Mouse (Mus musculus): ENCODE measurements around the gene E2f7. TPM values are rescaled to one million over a fixed set of nuclear protein-coding genes. Genes with fewer than 3 reads are reported as not detected.

The E2f7 gene
- total and polyA plus RNA-seq, 3 experiments, result 4.2 to 26.4 (median 16.2) TPM

DNA sequence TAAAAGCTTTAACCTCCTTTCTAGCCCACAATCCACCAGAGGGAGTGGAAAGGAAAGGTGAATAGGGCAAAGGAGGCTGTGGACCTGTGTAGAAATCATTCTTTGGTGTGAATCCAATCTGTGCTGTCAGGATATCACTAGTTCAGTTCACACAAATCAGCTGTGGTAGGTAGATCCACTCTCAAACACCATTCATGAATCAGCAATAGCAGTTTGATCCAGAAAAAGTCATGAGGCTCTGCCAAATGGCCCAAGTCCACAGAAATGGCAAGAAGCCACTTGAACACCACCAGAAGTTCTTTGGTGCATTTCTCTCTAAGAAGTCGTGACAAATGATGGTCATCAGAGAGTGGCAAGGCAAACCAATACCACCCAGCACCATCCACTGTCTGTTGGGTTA is 44.0 kb upstream of the E2f7 start:
- H3K27ac ChIP-seq (ENCODE audit: control insufficient read depth, low read depth, low read length), result no peak overlapping the region
- H3K4me1 ChIP-seq (ENCODE audit: control insufficient read depth in 1 of 2, insufficient read depth in 2 of 2, low read length in 2 of 2), result no peaks in the 10 kb centered on the region
- H3K4me3 ChIP-seq (ENCODE audit: control insufficient read depth in 1 of 2, insufficient read depth in 1 of 2, low read depth in 2 of 2, low read length in 2 of 2), result no peak overlapping the region
- H3K79me2 ChIP-seq (ENCODE audit: control insufficient read depth, insufficient read depth, low read length, poor library complexity), result no peaks in the 10 kb centered on the region
- no peaks in the 10 kb centered on the region for H3K27me3 ChIP-seq (ENCODE audit: control insufficient read depth in 1 of 2, insufficient read depth in 2 of 2, low read length in 2 of 2)
- no peak for TF ChIP-seq E2F4 (IDR thresholded peaks at IDR 0.05; ENCODE audit: borderline replicate concordance, low read depth, low read length)
- no peak for TF ChIP-seq ZNF384 (IDR thresholded peaks at IDR 0.05; ENCODE audit: low read depth, low read length)
- no peak for TF ChIP-seq MXI1 (IDR thresholded peaks at IDR 0.05; ENCODE audit: low read depth, low read length)
- TF ChIP-seq USF1 (IDR thresholded peaks at IDR 0.05; ENCODE audit: low read depth, low read length), result no peak
- no peak for TF ChIP-seq RCOR1 (IDR thresholded peaks at IDR 0.05; ENCODE audit: low read depth, low read length)
- TF ChIP-seq POLR2A (IDR thresholded peaks at IDR 0.05; ENCODE audit: control insufficient read depth in 1 of 2, insufficient read depth in 1 of 2, low read depth in 1 of 2, low read length in 2 of 2, poor library complexity in 1 of 2), result no peak
- no peak for DNase-seq (ENCODE audit: low read depth, low spot score)
- H3K36me3 ChIP-seq (ENCODE audit: control insufficient read depth in 1 of 2, insufficient read depth in 2 of 2, low read length in 2 of 2), result no peaks in the 10 kb centered on the region
- H3K9ac ChIP-seq (ENCODE audit: control insufficient read depth, low read depth, low read length, poor library complexity, severe bottlenecking), result no peak overlapping the region
- no peaks in the 10 kb centered on the region for H3K9me3 ChIP-seq (replicated peaks; ENCODE audit: insufficient read depth, low read length)

DNA sequence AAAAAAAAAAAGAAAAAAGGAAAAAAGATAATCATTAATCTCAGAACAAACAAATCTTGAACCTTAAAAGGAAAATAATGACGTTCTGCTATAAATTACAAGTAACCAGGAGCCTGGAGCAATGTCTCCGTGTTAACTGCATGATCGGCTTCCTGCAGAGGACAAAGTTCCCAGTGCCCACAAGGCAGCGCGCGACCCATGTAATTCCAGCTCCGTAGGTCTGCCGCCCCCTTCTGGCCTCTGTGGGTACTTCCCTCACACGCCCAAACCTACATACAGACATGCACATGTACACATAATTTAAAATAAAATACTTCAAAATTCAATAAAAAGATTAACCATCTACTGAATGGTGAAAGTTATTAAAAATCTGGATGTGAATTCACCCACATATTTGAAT is 39.6 kb upstream of the E2f7 start:
- H3K4me1 ChIP-seq (ENCODE audit: control insufficient read depth in 1 of 2, insufficient read depth in 2 of 2, low read length in 2 of 2), result no peaks in the 10 kb centered on the region
- H3K9ac ChIP-seq (ENCODE audit: control insufficient read depth, low read depth, low read length, poor library complexity, severe bottlenecking), result no peak overlapping the region
- no peaks in the 10 kb centered on the region for H3K27me3 ChIP-seq (ENCODE audit: control insufficient read depth in 1 of 2, insufficient read depth in 2 of 2, low read length in 2 of 2)
- no peaks in the 10 kb centered on the region for H3K36me3 ChIP-seq (ENCODE audit: control insufficient read depth in 1 of 2, insufficient read depth in 2 of 2, low read length in 2 of 2)
- H3K27ac ChIP-seq (ENCODE audit: control insufficient read depth, low read depth, low read length), result no peak overlapping the region
- DNase-seq (ENCODE audit: low read depth, low spot score), result peak; percentile 39
- no peaks in the 10 kb centered on the region for H3K79me2 ChIP-seq (ENCODE audit: control insufficient read depth, insufficient read depth, low read length, poor library complexity)
- H3K4me3 ChIP-seq (ENCODE audit: control insufficient read depth in 1 of 2, insufficient read depth in 1 of 2, low read depth in 2 of 2, low read length in 2 of 2), result no peak overlapping the region
- TF ChIP-seq MXI1 (IDR thresholded peaks at IDR 0.05; ENCODE audit: low read depth, low read length) (no peak), BHLHE40 (IDR thresholded peaks at IDR 0.05; ENCODE audit: borderline replicate concordance, low read depth, low read length) (no peak), SMC3 (IDR thresholded peaks at IDR 0.05; ENCODE audit: low read depth, low read length) (peak; percentile 33), CTCF (IDR thresholded peaks at IDR 0.05 in 2 of 3, conservative IDR thresholded peaks at IDR 0.05 in 1 of 3; ENCODE audit: control insufficient read depth in 1 of 3, insufficient read depth in 1 of 3, low read depth in 2 of 3, low read length in 3 of 3, poor library complexity in 1 of 3, severe bottlenecking in 1 of 3) (peak; percentile 44 to 69 (median 46); a peak in 5 of 6 replicates), RAD21 (IDR thresholded peaks at IDR 0.05; ENCODE audit: low read depth, low read length) (peak; percentile 18), ETS1 (IDR thresholded peaks at IDR 0.05; ENCODE audit: low read depth, low read length) (no peak)
- no peaks in the 10 kb centered on the region for H3K9me3 ChIP-seq (replicated peaks; ENCODE audit: insufficient read depth, low read length)

DNA sequence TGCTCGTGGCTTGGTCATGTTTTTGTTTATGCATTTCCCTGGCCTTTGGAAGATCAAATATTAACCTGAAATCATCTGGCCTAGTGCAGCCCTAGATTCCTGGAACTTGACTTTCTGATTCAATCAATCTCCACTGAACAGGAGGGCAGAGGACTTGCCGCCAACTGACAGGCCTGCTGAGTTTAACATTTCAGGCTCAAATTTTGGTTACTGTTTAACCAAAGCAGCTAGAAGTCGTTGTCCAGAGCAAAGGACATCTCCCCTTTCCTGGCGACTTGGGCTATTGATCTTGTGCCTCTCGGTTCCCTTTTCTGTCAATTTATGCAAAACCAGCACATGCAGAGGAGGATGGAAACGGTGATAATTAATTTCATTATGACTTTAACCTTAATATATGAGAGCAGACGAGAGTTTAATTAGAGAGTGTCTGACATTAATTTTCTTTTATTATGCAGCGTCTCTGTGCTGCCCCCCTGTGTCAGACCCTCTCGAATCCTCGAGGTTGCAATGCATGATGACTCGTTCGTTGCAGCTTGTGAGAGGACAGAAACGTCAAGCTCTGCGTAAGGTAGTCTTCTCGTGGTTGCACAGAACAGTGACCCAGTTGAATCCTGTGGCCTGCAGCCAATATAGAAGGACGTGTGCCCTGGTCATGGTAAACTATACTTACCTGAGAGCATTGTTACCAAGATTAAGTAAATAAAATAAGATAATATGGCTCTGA is 37.7 kb upstream of the E2f7 start:
- Histone ChIP-seq H3K27me3 (ENCODE audit: control insufficient read depth in 1 of 2, insufficient read depth in 2 of 2, low read length in 2 of 2) (no peaks in the 10 kb centered on the region), H3K4me3 (ENCODE audit: control insufficient read depth in 1 of 2, insufficient read depth in 1 of 2, low read depth in 2 of 2, low read length in 2 of 2) (no peak overlapping the region), H3K9me3 (replicated peaks; ENCODE audit: insufficient read depth, low read length) (no peaks in the 10 kb centered on the region), H3K79me2 (ENCODE audit: control insufficient read depth, insufficient read depth, low read length, poor library complexity) (no peaks in the 10 kb centered on the region), H3K36me3 (ENCODE audit: control insufficient read depth in 1 of 2, insufficient read depth in 2 of 2, low read length in 2 of 2) (no peaks in the 10 kb centered on the region), H3K4me1 (ENCODE audit: control insufficient read depth in 1 of 2, insufficient read depth in 2 of 2, low read length in 2 of 2) (no peaks in the 10 kb centered on the region), H3K9ac (ENCODE audit: control insufficient read depth, low read depth, low read length, poor library complexity, severe bottlenecking) (no peak overlapping the region), H3K27ac (ENCODE audit: control insufficient read depth, low read depth, low read length) (no peak overlapping the region)
- TF ChIP-seq USF1 (IDR thresholded peaks at IDR 0.05; ENCODE audit: low read depth, low read length), result no peak
- TF ChIP-seq SMC3 (IDR thresholded peaks at IDR 0.05; ENCODE audit: low read depth, low read length), result no peak
- no peak for TF ChIP-seq MAZ (IDR thresholded peaks at IDR 0.05; ENCODE audit: low read depth, low read length)
- TF ChIP-seq E2F4 (IDR thresholded peaks at IDR 0.05; ENCODE audit: borderline replicate concordance, low read depth, low read length), result no peak
- TF ChIP-seq MYB (IDR thresholded peaks at IDR 0.05; ENCODE audit: low read depth, low read length), result no peak
- TF ChIP-seq ETS1 (IDR thresholded peaks at IDR 0.05; ENCODE audit: low read depth, low read length), result no peak
- no peak for TF ChIP-seq UBTF (IDR thresholded peaks at IDR 0.05; ENCODE audit: borderline replicate concordance, insufficient read depth, low read depth, low read length)
- TF ChIP-seq ELF1 (IDR thresholded peaks at IDR 0.05; ENCODE audit: low read depth, low read length), result no peak
- TF ChIP-seq RCOR1 (IDR thresholded peaks at IDR 0.05; ENCODE audit: low read depth, low read length), result no peak
- DNase-seq (ENCODE audit: low read depth, low spot score), result no peak
